Mouse (Mus musculus) 416B (cell line): ENCODE results near the gene Hsf2.

ENCODE experiments used
- DNase-seq: peaks from one replicate; pipeline ENCODE4 v3.0.0; 2011; ENCODE audit warnings: low read depth

The Hsf2 gene

DNA sequence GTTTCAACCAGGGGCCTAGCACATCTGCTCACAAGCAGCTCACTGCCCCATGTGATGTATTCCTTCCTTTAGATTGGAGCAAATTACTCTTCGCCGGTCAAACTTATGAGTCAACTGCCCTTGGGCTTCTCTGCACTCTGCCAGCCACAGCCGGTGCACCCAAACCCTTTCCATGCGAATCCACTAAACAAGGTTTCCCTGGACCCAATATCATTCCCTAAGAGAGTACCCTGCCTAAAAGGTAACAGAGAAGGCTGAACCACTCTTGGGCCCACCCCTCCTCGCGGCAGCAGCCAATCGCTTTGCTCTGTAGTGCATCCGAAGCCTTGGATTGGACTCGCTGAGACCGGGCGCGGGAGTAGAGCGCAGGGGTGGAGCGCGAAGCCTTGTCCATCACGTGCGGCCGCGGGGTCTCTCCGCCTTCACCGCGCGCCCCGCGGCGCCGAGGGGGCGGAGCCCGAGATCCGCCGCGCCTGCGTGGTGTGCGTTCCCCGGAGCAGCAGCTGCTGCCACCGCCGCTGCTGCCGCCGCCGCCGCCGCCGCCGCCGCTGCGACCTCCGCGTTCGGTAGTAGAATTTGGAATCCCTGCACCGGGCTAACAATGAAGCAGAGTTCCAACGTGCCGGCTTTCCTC is at the start of gene Hsf2:
Gene Hsf2 (plus strand): TSS at position 478 of the 634 bp plus-strand sequence.
- peak; percentile 94 for DNase-seq

DNA sequence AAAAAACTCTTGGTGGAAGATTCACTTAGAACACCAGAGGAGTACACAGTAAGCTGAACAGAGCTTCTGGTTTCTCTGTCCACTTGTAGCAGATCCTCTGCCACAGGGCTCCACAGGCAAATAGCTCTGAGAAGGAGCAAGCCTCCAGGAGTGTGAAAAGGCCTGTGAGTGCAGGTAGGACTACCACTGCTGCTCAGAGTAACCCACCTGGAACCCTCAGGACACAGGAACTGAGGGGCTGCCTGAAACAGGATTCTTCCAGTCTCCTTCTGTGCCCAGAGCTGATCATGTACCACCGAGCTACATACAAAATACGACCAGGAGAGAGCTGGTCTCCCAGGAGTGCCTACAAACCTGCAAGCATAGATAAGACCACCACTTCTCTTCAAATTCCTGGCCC is 48.3 kb upstream of the Hsf2 start:
- no peak for DNase-seq

DNA sequence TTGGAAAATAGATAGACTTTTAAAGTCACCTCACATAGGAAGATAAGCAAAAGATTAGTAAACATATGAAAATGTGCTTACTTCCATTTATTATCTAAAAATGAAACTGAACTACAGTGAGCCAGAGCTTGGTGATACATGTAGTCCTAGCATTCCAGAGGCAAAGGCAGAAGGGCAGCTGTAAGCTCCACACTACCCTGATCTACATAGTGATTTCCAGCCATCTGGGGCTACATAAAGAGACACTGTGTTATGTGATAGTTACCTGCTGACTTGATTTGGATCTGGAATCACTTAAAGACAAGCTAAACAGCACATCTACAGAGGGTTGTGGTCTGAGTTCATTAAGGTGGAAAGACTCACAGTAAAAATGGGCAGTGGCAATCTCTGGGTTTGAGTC is 45.1 kb upstream of the Hsf2 start:
- no peak for DNase-seq

DNA sequence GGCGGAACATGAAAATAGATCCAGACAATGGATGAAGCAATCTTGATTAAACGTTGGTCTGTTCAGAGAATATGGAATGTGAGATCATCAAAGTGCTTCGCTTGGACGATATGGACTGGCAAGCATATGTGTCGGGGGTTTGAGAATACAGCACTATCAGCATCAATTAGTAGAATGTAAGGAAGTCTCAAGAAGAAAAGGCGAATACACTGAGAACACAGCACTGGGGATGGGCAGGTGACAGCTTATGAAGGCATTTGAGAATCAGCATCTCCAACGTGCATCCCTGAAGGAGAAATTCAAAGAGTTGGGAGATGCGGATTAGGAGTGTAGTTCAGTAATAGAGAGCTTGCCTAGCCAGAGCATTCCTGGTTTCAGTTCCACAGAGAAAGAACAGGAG is 41.8 kb upstream of the Hsf2 start:
- no peak for DNase-seq

DNA sequence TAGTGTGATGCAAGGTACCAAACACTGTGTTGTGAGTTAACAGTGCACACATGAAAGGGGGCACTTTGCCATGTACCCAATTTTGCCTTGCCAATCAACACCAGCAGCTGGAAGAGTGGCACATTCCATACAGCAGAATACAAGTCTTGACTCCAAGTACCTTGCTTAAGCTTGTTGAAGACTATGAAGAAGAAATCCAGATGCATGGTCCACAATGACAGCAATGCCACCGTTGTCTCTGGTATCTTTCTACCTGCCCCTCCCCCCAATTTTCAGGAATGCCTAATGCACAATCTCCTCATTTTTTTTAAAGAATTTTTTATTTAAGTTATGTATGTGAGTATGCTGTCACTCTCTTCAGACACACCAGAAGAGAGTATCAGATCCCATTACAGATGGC is 40.5 kb upstream of the Hsf2 start:
- no peak for DNase-seq

DNA sequence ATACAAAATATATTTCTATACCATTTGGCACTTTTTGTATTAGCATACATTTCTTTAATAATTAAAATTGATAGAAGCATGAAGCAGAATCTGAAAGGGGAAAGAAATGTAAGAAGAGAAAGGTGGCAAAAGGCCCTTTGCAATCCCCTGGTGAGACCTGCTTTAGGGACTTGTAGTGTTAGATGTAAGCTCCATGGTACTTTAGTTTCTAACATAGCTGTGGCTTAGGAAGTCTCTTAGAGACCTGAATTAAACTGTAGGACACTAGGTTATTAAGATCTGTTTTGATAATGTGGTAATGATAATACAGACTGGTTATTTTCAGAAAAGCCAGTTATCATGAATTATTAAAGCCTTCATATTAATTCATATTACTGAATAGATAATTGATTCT is 38.5 kb upstream of the Hsf2 start:
- no peak for DNase-seq

DNA sequence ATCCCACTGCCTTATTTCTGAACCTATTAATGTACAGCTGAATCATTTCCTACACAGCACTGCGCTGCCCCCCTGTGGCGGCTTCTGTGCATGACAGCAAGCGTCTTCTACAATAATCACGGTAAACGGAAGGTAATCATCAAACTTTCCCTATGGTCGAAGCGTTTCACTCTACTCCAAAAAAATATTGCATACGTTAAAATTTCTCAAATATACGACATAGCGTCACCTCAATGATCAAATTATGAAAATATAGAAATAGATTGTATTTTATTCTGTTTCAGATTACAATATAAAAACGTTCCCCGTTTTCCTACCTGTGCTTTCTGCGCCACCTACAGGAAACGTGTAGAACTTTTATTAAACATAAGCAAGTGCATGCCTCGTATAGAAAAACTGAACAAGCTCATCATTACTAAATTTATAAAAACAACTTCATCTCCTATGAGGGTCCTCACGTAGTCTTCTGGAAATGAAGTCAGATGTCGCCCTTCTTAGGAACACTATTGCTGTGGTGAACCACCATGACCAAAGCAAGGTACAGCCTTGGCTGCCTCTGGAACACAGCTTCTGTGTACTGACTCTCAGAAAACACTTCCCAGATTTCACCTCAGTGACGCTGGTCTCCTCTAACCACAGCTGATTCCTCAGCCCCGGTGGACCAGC is 38.0 kb upstream of the Hsf2 start:
- DNase-seq = peak; percentile 77

DNA sequence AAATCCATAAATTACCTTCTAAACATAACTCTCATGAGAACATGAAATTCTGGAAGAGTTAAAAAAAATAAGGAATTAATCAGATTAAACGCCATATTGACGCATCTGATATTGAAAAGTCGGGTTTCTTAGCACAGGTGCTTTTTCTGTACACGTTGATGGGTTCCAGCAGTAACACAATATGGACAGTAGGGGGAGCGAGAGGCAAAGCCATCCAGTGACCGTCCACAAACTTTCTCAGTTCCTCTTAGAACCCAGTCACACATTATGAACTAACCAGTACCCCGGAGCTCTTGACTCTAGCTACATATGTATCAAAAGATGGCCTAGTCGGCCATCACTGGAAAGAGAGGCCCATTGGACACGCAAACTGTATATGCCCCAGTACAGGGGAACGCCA is 22.9 kb upstream of the Hsf2 start:
- peak; percentile 77 for DNase-seq

DNA sequence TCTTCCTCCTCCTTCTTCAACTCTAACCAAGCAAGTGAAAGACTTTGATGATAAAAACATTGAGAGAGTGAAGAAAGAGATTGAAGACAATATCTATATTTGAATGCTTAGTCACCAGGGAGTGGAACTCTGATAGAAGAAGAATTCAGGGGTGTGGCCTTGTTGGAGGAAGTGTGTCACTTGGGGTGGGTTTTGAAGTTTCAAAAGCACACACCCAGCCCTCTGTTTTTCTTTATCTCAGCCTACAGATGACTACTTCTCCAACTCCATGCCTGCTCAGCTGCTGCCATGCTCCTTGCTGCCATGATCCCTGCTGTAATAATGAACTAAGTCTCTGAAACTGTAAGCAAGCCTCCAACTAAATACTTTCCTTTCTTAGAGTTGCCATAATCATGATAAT is 20.4 kb upstream of the Hsf2 start:
- peak; percentile 36 for DNase-seq

DNA sequence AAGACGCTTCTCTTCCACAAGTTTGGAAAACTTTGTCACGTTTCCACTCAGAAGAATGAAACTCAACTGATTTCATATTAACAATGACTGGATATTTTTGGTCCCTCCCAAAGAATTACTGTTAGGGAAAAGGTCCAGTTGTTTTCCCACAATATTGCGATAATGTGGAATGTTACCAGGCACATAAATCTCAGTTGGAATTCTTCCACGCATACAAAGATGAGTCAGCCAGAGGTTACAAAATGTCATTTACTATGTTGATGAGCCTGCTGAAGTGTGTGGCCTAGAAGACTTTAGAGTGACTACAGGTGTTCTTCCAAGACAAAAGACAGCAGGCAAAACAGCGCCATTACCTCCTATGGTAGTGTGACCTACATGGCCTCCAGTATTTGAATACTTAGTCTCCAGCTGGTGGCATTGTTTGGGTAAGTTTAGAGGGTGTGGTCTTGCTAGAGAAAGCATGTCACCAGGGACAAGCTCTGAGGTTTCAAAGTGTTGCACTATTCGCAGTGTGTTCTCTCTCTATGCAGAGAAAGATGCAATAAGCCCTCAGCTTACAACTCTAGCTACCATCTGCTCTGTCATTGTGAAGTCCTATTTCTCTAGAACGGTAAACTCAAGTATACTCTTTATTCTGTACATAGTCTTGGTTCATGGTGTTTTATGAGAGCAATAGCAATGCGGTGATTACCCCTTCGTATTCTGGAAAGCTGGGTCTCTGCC is 8.9 kb upstream of the Hsf2 start:
- DNase-seq = no peak

DNA sequence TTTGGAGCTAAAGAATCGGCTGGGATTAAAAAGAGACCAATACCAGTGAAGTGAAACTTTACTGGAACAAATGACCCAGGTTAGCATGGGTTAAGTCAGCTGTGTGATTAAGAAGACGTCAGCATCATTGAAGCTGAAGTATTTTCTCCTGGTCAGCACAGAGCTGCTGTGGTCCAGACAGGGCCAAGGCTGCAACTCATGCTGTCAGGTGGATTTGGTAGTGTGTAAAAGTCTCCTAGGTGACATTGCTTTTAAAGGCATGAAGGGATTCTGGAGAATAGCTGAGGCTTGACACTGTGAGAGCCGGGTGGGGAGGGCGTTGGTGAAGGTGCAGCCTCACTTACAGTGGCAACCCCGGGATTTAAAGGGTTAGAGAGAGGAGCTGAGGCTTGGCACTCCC is 4.5 kb upstream of the Hsf2 start:
- DNase-seq = no peak

DNA sequence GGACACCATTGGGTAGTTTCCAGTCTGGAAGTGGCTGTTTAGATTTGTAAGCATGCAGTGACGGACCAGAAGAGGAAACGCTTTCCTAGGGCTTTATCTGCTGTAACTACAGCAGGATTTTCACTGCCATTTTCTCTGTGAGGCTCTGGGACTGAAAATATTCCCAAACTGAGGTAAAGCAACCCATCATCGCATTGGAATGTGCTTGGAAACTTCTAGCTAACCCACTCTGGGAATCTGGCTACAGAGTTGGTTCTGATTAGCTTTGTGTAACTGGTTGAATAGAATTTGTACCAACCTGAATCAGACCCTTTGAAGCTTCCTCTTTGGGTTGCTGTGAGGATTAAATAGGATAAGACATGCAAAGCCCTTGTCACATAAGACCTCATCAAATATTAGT is 1.4 kb upstream of the Hsf2 start:
- no peak for DNase-seq

DNA sequence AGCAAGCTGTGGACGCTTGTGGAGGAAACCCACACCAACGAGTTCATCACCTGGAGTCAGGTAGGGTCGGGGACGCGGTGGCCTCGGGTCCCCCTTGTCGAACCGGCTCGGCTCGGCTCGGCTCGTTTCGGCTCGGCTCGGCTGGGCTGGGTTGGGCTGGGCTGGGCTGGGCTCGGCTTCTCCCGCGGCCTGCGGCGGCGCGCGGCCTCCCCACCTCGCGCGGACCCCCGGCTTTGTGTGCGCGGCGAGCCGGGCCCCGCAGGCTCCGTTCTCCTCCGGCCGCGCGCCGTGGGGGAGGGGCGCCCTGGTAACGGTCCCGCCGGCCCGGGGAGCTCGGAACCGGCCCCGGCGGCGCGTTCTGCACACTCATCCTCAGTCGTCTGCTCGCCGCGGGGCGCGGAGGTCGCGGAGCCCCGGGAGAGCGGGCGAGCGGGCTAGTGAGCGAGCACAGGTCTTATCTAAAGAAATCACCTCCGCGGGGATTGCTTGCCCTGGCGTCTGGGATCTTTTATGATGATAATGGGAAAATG is 422 bp downstream of the Hsf2 start:
- DNase-seq = peak; percentile 33

DNA sequence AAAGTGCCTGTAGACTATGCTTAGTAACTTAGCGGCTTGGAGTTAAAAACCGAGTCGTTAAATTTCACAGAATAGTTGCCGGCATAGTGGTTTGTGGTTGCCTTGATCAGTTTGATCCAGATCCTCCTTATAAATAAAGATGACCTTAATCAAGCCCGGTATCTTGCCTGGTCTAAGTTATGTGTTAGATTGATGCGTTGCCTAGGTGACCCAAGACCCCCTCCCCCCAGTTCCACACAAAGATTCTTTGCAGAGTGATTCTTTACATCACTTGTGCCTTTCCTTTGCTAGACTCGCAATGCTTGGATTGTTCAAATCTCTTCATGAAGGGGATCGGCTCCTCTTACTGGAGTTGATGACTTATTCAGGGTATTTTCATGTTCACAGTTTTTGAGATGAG is 1.0 kb downstream of the Hsf2 start:
- DNase-seq = peak; percentile 48

DNA sequence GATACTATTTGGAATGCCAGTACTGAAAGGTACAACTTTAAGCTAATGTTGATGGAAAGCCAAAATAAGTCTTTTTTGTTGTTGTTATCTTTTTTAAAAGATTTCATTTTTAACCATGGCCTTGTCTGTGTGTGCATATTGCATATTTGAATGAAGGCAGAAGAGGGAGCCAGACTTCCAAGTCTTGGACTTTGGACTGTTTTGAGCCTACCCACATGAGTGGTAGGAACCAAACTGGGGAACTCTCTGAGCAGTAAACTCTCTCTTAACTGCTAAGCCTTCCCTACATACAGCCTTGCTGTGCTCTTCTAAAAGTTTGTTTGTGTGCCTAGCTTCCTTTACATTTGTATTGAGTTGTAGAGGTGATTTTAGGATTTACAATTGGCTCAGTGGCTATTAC is 2.4 kb downstream of the Hsf2 start:
- DNase-seq = peak; percentile 50

DNA sequence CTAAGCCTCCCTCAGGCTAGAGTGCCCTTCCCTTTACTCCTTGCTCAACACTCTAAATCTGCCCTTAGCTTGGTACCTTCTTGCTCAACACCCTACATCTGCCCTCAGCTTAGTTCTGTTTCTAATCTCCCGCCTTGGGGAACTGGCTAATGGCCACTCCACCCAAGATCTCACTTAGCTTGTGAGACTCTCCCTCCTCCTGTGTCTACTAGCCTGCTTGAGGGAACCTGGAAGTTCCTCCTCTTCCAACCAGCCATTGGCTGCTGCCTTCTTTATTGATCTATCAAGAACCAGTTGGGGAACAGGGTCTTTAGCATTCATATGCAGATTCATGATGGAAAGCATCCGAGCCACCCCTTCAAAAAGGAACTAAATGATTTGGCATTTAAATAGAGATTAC is 5.9 kb downstream of the Hsf2 start:
- DNase-seq = peak; percentile 60

DNA sequence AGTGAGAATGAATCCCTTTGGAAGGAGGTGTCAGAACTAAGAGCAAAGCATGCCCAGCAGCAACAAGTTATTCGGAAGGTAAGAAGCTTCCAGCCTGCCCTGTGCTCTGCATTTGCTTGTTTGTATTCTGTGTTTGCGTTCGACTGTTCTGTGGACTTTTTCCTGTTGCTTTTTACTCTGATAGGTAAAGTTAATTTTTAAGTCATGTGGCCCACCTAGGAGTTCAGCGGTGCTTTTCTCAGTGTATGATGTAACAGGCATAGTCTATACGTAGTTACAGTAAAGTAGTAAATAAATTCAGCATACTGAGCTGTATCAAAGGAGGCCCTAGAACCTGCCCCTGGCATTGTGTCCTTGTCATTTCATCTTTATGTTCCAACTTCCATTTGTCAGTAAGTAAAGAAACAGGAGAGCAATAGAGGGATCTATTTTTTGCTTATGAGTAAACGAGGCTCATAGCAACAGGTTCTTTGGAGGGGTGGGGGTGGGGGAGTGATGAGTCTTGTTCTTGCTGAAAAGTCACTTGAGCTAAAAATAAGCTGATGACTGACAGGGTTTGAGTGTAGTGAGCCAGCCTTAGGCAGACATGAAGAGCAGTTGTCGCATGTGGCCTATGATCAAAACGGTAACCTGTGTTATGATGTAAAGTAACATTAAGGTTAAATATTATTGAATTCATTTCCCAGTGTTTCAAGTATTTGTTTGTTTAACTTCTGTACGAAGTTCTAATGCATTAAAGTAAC is 13.4 kb downstream of the Hsf2 start:
- no peak for DNase-seq

DNA sequence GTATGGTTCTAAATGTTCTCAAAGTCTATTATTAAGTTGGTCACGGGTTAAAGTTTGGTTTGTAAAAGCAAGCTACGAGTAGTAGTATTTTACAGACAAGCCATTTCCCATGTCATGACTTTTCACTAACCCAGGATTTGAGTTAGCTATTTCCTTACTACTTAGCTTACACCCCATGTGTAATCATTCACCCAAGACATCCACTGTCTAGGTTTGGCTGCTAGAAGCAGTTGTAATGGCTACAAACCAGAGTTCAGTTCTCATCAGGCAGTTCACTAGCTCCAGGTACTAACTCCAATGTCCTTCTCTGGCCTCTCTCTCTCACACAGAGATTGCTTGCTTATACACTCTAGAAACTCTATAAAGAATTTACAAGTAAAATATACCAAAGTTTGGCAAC is 28.4 kb downstream of the Hsf2 start:
- no peak for DNase-seq

DNA sequence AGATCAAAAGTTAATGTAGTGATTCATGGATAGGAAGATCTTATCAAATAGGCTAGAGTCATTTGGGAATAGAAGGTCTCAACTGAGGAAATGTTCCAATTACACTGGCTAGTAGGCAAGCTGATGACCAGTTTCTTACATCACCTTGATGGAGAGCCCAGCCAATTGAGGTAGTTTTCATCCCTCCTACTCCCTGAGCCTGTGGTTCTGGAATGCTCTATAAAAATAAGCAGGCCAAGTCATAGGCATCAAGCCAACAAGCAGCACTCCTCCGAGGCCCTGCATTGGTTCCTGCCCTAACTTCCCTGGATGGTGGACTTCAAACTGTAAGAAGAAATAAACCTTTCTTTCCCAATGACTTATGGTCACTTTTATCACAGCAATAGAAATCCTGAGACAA is 29.1 kb downstream of the Hsf2 start:
- no peak for DNase-seq

DNA sequence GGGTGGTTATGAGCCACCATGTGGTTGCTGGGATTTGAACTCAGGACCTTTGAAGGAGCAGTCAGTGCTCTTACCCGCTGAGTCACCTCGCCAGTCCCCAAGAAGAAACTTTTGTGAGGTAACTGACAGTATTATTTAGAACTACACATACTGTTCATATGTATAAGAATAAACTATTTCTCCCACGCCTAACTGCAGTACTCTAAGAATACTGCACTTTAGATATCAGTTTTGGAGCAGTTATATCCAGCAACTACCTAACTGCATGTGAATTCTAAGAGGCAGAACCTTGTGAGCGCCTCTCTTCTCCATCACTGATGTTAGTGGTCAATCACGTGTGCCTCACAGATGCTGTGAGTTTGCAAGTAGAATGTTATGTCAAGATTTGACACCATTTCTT is 40.3 kb downstream of the Hsf2 start:
- DNase-seq = no peak

DNA sequence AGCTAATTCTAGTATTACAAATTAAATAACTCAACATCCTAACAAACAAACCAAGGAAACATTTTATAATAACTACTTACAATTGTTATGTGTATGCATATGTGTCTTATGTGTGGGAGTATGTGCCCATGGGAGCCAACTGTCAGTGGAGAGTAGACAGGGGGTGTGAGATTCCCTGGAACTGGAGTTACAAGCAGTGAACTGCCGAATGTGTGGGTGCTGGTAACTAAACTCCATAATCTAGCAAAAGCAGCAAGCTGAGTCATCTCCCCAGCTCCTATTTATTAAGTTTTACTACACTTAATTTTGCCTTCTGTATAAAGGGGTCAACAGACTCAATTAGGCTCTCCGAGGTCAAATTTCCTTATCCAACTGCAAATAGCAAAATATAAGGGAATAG is 44.9 kb downstream of the Hsf2 start:
- DNase-seq = peak; percentile 33

DNA sequence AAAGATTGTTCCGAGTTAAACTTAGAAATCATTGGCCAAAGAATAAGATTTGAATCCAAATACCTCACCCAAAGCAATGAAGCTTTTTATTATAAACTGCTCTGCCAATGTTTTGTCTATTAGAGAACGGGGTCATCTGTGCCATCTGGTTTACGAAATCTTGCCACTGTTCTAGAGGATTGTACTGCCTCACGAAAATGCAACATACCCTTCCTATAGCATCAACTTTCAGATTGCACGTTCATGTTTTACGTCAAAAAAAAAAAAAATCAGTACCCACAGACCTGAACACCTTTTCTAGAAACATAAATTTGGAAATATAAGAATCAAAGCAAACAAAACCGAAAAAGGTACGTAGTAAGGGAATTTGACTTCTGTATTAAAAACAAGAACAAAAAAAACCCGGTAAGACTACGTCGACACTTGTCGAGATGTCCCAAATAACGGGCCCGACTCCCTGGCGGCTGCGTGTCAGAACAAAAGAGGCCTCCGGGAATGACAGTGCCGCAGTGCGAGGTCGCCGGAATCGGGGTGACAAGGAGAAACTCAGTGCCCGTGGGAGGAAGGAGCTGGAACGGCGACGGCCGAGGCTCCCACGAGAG is 45.5 kb downstream of the Hsf2 start:
- DNase-seq = peak; percentile 59
